Mouse (Mus musculus): ENCODE data around the gene Bcl2l11. TPM values are rescaled to one million over a fixed set of nuclear protein-coding genes. Genes with fewer than 3 reads are reported as not detected.
A peak's percentile ranks its signal among the peaks of the same experiment; 100 is the strongest.

Gene Bcl2l11
- total and polyA plus RNA-seq, 2 experiments from 2014 or later, result 5.1 to 6.5 TPM

DNA sequence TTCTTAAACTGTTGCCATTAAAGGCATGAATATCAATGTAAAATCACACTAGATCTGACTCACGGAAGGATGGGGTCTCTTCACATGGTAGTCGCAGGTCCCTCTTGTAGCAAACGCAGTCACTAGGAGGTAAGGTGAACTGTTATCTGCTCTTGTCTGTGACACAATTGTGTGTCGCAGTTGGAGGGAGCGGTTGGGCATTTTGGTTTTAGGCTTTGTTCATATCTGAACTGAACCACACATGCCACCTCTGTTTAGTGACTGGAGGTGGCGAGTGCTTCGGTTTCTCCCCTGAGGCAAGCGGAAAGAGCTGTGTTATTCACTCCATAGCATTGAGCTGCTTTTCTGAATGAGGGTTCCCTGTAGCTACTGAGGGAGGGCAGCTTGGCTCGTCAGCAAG is 26.4 kb downstream of the Bcl2l11 start:
- no peak for TF ChIP-seq CTCF (IDR thresholded peaks at IDR 0.05)
- Histone ChIP-seq H3K27ac (ENCODE audit: low read depth, low read length) (no peak overlapping the region), H3K4me1 (ENCODE audit: insufficient read depth, low read length) (no peaks in the 10 kb centered on the region; the same call in 1 of the 2 replicates), H3K36me3 (ENCODE audit: insufficient read depth, low read length) (no peaks in the 10 kb centered on the region), H3K9me3 (ENCODE audit: low read length) (no peaks in the 10 kb centered on the region), H3K4me3 (ENCODE audit: low read depth, low read length) (no peak overlapping the region), H3K9ac (replicated peaks; ENCODE audit: low read length, poor library complexity, severe bottlenecking) (no peak overlapping the region), H3K27me3 (ENCODE audit: insufficient read depth, low read length) (no peaks in the 10 kb centered on the region), H3K4me2 (ENCODE audit: low read depth, low read length, poor library complexity, severe bottlenecking) (no peak overlapping the region)
- 86% methylated on average over 9 of the region's 9 CpGs for WGBS
- ATAC-seq (ENCODE audit: low FRiP score) (no peak), DNase-seq (ENCODE audit: low spot score) (no peak)

DNA sequence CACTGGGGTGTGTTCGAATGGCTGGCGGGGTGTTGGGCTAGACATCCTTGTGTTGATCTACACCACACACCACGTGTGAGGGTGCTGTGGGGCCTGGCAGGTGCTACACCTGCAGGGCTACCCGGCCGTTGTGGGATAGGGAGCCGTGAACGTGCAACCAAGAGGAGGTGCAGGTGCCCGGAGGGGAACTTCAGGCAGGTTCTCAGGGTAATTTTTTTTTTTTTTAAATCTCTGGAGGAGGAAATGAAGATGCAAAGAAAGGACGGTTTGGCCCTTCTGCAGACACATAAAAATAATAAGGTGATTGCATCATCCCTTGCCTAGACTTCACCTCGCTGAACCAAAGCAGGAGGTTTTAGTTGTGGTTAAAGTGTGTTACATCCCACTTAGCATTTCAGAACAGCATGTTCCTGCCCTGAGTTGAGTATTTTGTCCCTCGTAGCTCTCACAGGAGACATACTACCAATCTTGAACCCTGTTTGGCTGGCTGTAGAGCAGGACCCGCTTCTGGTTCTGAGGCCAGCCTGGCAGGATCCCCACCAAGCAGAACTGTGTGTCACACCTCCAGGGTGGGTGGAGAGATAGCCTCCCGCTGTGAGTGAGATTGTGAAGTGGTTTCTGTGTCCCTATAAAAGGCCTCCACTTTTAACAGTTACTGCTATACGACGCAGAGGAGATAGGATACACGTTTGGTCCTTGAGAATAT is 27.2 kb downstream of the Bcl2l11 start:
- WGBS, result 79% methylated on average over 16 of the region's 16 CpGs
- TF ChIP-seq CTCF (IDR thresholded peaks at IDR 0.05), result no peak

DNA sequence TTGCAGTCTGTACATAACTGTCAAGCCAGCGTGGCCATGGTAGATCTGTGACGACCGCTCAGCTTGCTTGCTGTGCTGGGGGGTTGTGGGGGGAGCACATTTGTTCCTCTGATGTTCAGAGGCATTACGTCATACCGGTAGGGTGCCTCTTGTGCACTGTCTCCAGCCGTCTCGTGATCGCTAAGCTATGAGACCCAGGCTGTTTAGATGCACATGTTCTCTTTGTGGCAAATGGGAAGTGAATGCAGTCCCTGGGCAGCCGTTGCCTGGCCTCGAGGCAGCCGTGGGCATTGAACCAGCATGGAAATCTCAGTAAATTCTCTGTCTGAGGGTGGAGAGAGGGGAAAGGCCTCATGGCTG is 27.7 kb downstream of the Bcl2l11 start:
- DNase-seq (ENCODE audit: low spot score) (peak; percentile 41), ATAC-seq (ENCODE audit: low FRiP score) (0 out of 2 replicates have a peak, but pooled peaks have one; percentile 22)
- no peaks in the 10 kb centered on the region; the same call in 1 of the 2 replicates for H3K4me1 ChIP-seq (ENCODE audit: insufficient read depth, low read length)
- no peak overlapping the region for H3K9ac ChIP-seq (replicated peaks; ENCODE audit: low read length, poor library complexity, severe bottlenecking)
- no peaks in the 10 kb centered on the region for H3K36me3 ChIP-seq (ENCODE audit: insufficient read depth, low read length)
- no peak overlapping the region for H3K27ac ChIP-seq (ENCODE audit: low read depth, low read length)
- TF ChIP-seq CTCF (IDR thresholded peaks at IDR 0.05), result no peak
- no peaks in the 10 kb centered on the region for H3K9me3 ChIP-seq (ENCODE audit: low read length)
- no peak overlapping the region for H3K4me3 ChIP-seq (ENCODE audit: low read depth, low read length)
- H3K27me3 ChIP-seq (ENCODE audit: insufficient read depth, low read length), result no peaks in the 10 kb centered on the region
- H3K4me2 ChIP-seq (ENCODE audit: low read depth, low read length, poor library complexity, severe bottlenecking), result no peak overlapping the region
- 31% methylated on average over 11 of the region's 11 CpGs for WGBS

More for the DNA sequence above, 27.2 kb downstream of the Bcl2l11 start:
- H3K36me3 ChIP-seq (ENCODE audit: insufficient read depth, low read length), result no peaks in the 10 kb centered on the region
- H3K4me1 ChIP-seq (ENCODE audit: insufficient read depth, low read length), result no peaks in the 10 kb centered on the region; the same call in 1 of the 2 replicates
- DNase-seq (ENCODE audit: low spot score) (no peak), ATAC-seq (ENCODE audit: low FRiP score) (no peak)
- H3K9ac ChIP-seq (replicated peaks; ENCODE audit: low read length, poor library complexity, severe bottlenecking), result no peak overlapping the region
- no peaks in the 10 kb centered on the region for H3K9me3 ChIP-seq (ENCODE audit: low read length)
- no peak overlapping the region for H3K4me2 ChIP-seq (ENCODE audit: low read depth, low read length, poor library complexity, severe bottlenecking)
- H3K27ac ChIP-seq (ENCODE audit: low read depth, low read length), result no peak overlapping the region
- H3K27me3 ChIP-seq (ENCODE audit: insufficient read depth, low read length), result no peaks in the 10 kb centered on the region
- no peak overlapping the region for H3K4me3 ChIP-seq (ENCODE audit: low read depth, low read length)

DNA sequence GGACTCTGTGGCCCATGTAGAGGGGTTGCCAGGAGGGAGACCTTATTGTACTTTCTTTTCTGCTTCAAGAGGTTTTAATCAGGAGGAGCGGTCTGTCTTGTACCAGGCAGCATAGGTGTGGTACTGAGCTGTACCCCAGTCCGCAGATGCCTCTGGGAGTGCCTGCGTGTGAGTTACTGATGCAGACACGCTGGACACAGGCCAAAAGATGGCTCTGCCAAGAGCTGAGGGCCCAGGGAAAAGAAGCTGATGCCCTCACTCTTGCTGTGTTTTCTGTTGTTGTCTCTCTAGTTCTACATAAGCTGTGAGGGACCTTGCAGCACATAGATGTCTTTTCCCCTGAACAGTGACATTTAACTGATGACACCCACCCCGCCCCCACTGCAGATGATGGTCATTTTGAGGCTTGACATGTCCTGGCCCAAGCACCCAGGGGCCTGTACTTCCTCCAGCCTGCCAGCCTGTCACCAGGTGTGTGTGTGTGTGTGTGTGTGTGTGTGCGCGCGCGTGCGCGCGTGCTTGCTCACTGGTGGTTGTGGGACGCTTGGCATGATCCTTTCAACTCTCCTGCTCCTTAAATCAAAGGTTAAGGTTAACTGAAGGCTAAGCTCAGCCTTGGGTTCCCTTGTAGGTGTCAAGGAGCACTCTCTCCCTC is 29.7 kb downstream of the Bcl2l11 start:
- DNase-seq (ENCODE audit: low spot score) (peak; percentile 47), ATAC-seq (ENCODE audit: low FRiP score) (no peak)
- H3K4me1 ChIP-seq (ENCODE audit: insufficient read depth, low read length), result no peaks in the 10 kb centered on the region; the same call in 1 of the 2 replicates
- no peaks in the 10 kb centered on the region for H3K9me3 ChIP-seq (ENCODE audit: low read length)
- H3K27ac ChIP-seq (ENCODE audit: low read depth, low read length), result no peak overlapping the region
- 93% methylated on average over 13 of the region's 13 CpGs for WGBS
- no peaks in the 10 kb centered on the region for H3K27me3 ChIP-seq (ENCODE audit: insufficient read depth, low read length)
- H3K36me3 ChIP-seq (ENCODE audit: insufficient read depth, low read length), result no peaks in the 10 kb centered on the region
- no peak for TF ChIP-seq CTCF (IDR thresholded peaks at IDR 0.05)
- no peak overlapping the region for H3K4me3 ChIP-seq (ENCODE audit: low read depth, low read length)
- no peak overlapping the region for H3K9ac ChIP-seq (replicated peaks; ENCODE audit: low read length, poor library complexity, severe bottlenecking)
- no peak overlapping the region for H3K4me2 ChIP-seq (ENCODE audit: low read depth, low read length, poor library complexity, severe bottlenecking)

DNA sequence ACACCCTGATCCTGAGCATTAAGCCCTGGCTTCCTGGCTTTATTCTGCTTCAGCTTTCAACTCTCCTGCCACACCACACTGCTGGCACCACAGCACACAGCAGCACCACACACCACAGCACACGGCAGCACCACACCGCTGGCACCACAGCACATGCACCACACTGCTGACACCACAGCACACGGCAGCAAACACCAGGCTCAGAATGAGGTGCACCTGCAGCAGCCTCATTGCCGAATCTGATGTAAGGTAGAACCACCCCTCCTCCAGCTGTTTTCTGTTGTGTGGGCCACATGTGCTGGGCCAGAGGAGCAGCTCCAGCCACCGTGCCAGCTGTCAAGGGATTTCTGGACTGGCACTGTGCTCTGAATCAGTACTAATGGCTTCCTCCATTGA is 30.2 kb downstream of the Bcl2l11 start:
- Histone ChIP-seq H3K27ac (ENCODE audit: low read depth, low read length) (no peak overlapping the region), H3K9ac (replicated peaks; ENCODE audit: low read length, poor library complexity, severe bottlenecking) (no peak overlapping the region), H3K36me3 (ENCODE audit: insufficient read depth, low read length) (no peaks in the 10 kb centered on the region), H3K4me3 (ENCODE audit: low read depth, low read length) (no peak overlapping the region), H3K4me1 (ENCODE audit: insufficient read depth, low read length) (no peaks in the 10 kb centered on the region; the same call in 1 of the 2 replicates), H3K4me2 (ENCODE audit: low read depth, low read length, poor library complexity, severe bottlenecking) (no peak overlapping the region), H3K27me3 (ENCODE audit: insufficient read depth, low read length) (no peaks in the 10 kb centered on the region), H3K9me3 (ENCODE audit: low read length) (no peaks in the 10 kb centered on the region)
- DNase-seq (ENCODE audit: low spot score), result no peak
- 68% methylated on average over 5 of the region's 5 CpGs for WGBS
- ATAC-seq (ENCODE audit: low FRiP score), result no peak
- no peak for TF ChIP-seq CTCF (IDR thresholded peaks at IDR 0.05)

Measured in midbrain, postnatal 0 days (tissue).